Mouse (Mus musculus): ENCODE results near the gene 1700001O22Rik. TPM values are rescaled to one million over a fixed set of nuclear protein-coding genes. Genes with fewer than 3 reads are reported as not detected.

1700001O22Rik gene
- polyA plus RNA-seq, 1 experiment, result 1.9 TPM

DNA sequence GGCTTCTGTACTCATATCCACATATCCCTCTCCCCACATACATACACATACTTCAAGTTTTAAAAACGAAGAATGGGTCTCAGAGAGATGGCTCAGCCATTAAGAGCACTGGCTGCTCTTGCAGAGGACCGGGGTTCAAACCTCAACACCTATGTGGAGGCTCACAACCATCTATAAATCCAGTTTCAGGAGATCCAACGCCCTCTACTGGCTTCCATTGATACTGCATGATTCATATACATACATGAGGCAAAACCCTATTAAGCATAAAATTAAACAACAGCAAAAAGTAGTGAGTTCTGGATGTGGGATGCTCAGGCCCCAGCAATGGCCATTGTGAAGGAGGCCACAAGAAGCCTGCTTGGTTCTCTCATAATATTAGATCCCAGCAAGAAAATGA lies 27.5 kb downstream of the 1700001O22Rik start:
- TF ChIP-seq CTCF (IDR thresholded peaks at IDR 0.05; ENCODE audit: borderline replicate concordance, extremely low read depth, insufficient read depth, insufficient read length), result peak; percentile 8; the same call in 1 of the 2 replicates
- no peak for TF ChIP-seq POLR2A (IDR thresholded peaks at IDR 0.05; ENCODE audit: borderline replicate concordance, extremely low read depth, insufficient read depth, insufficient read length, poor library complexity, severe bottlenecking)
- DNase-seq (ENCODE audit: low read depth), result no peak

DNA sequence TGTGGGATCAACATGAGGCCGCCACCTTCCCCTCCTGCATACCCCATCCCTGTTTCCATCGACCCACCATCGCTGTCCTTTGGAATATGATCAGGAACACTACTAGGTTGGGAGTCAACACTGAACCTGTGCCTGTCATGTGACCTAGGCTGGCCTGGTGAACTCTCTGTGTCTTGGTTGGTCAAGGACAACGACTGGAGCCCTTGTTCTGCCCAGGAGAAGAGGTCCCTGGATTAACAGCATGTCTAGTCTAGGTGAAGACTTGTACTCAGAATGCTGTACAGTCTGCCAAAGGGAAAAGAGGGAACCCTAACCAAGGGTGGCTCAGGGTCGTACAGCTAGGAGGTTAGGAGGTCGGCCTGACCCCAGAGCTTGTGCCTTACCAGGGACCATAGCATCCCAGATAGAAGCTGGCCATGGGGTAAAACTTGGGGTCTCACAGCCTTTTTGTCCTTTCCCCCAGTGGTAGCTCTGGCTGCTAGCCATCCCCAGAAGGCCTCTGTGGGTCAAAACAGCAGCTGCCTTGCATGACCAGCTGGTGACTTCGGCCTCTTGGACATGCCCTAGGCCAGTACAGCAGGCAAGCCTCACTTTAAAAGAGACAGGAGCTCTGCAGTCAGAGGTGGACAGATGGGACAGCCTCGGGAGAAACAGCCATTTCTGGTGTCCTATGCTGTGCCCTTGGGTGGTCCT lies 30.0 kb downstream of the 1700001O22Rik start:
- TF ChIP-seq CTCF (IDR thresholded peaks at IDR 0.05; ENCODE audit: borderline replicate concordance, extremely low read depth, insufficient read depth, insufficient read length) (no peak), POLR2A (IDR thresholded peaks at IDR 0.05; ENCODE audit: borderline replicate concordance, extremely low read depth, insufficient read depth, insufficient read length, poor library complexity, severe bottlenecking) (no peak)
- no peak for DNase-seq (ENCODE audit: low read depth)

DNA sequence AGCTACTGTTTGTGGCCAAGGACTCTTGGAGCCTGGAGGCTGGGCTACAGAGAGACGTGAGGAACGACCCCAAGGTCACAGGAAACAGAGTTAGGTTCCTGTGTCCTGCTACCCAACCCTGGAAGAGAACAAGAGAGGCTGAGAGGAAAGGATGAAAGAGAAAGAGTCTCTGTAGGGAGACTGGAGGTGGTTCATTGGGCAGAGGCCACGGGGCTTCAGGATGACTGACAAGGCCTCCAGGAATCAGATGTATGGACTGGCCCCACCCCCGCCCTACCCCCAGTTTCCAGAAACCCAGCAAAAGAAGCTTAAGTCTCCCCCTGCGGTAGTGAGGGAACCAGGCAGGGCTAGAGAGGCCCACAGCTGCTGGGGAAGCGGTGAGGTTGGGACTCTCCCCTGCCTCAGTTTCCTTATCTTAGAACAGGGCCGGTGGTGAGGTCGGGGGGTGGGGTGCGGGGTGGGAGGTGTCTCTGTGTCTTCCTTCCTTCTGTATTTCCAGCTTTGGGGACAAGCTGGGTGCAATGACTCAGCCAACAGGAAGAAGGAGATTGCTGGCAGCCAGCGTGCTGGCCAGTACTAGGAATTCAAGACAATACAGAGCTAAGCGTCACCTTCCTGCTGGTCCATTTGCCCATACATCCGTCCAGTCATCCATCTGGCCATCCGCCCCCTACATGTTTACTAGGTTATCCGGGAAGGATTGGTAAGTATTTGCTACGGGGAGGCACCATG lies 30.7 kb downstream of the 1700001O22Rik start:
- DNase-seq (ENCODE audit: low read depth), result peak; percentile 58
- TF ChIP-seq POLR2A (IDR thresholded peaks at IDR 0.05; ENCODE audit: borderline replicate concordance, extremely low read depth, insufficient read depth, insufficient read length, poor library complexity, severe bottlenecking), result no peak
- no peak for TF ChIP-seq CTCF (IDR thresholded peaks at IDR 0.05; ENCODE audit: borderline replicate concordance, extremely low read depth, insufficient read depth, insufficient read length)

DNA sequence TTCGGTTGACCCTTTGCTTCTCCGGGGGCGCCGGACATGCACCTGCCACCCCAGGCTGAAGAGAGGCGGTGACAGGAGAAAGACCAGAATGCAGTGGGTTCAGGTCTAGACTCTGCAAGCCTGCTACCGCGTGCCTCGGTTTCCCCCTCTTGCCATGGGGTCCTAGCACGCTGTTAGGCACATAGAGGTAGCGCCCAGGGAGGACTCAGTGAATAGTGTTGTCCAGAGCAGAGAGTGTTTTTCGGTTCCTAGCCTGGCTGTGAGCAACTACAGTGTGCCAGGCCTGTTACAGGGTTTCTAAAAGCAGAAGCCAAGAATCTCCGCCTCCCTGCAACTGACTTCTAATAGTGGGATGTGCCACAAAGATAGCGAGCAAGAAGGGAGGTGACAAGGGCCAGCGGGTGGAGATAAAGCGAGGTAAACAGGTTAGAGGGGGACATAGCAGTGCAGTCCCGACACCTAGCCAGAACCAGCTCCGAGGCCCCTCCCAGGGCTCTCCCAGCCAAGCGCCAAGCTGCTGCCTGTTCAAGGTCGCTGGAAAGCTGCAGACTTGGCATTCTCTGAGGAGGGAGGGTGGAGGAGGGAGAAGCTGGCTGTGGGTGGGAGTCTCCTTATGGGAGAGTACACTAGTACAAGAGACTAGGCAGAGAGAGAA lies 31.5 kb downstream of the 1700001O22Rik start:
- peak; percentile 92 for DNase-seq (ENCODE audit: low read depth)
- TF ChIP-seq CTCF (IDR thresholded peaks at IDR 0.05; ENCODE audit: borderline replicate concordance, extremely low read depth, insufficient read depth, insufficient read length) (no peak), POLR2A (IDR thresholded peaks at IDR 0.05; ENCODE audit: borderline replicate concordance, extremely low read depth, insufficient read depth, insufficient read length, poor library complexity, severe bottlenecking) (no peak)

DNA sequence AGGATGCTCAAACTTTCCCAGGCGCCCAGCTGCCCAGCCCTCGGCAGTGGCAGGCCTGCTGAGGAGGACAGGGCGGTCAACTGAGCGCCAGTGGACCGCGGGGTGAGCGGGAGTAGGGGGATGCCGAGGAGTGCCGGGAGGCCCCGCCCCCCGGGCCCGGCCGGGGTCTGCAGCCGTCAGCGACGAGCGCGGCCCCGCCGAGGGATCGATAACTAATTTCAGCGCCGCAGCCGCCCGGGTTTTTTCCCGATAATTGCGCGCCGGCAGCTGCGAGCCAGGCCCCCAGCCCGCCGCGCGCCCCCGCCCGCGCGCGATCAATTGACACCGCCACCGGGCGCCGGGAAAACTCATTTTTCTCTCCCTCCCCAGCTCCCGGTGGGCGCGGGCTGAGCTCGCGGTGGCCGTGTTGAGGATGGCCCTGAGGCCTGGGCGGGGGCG lies 32.1 kb downstream of the 1700001O22Rik start:
- no peak for TF ChIP-seq CTCF (IDR thresholded peaks at IDR 0.05; ENCODE audit: borderline replicate concordance, extremely low read depth, insufficient read depth, insufficient read length)
- TF ChIP-seq POLR2A (IDR thresholded peaks at IDR 0.05; ENCODE audit: borderline replicate concordance, extremely low read depth, insufficient read depth, insufficient read length, poor library complexity, severe bottlenecking), result 0 out of 2 replicates have a peak, but pooled peaks have one; percentile 13

DNA sequence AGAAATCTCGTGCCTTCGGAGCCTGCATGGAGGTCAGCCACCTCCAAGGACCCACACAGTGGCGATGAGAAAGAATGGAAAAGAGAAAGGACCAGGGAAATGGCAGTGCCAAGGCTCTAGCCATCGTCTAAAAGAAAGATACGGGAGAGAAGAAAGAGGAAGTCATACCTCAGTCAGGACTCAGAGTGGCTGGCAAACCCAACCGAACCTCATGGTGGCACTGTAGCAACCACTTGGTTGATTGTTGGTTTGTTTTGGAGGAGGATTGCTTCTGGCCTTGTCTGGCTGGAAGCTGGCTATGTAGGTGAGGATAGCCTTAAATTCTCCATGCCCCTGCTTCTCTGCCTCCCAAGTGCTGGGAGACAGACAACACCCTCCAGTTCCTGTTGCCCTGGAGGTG lies 34.3 kb downstream of the 1700001O22Rik start:
- DNase-seq (ENCODE audit: low read depth), result peak; percentile 23
- TF ChIP-seq POLR2A (IDR thresholded peaks at IDR 0.05; ENCODE audit: borderline replicate concordance, extremely low read depth, insufficient read depth, insufficient read length, poor library complexity, severe bottlenecking) (no peak), CTCF (IDR thresholded peaks at IDR 0.05; ENCODE audit: borderline replicate concordance, extremely low read depth, insufficient read depth, insufficient read length) (peak; percentile 25; the same call in 1 of the 2 replicates)

More for the DNA sequence above, 32.1 kb downstream of the 1700001O22Rik start:
- DNase-seq (ENCODE audit: low read depth), result peak; percentile 53

DNA sequence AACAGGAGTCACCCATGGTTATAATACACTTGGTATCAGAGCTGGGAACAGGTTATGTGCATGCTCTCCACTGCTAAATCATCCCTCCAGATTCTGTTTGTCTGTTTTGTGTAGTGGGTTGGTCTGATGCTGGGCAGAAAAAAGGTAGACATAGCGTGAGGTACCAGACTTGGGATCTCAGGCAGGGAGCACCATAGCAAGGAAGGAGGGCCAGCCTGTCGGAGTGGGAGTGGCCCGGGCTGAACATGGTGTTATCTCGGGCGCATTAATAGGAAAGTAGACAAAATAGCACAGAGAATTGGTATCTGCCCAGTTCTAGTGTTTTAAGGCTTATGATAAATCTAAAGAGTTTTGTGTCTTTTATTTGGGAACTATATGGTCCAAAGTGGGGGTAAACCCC lies 34.9 kb downstream of the 1700001O22Rik start:
- no peak for DNase-seq (ENCODE audit: low read depth)
- TF ChIP-seq POLR2A (IDR thresholded peaks at IDR 0.05; ENCODE audit: borderline replicate concordance, extremely low read depth, insufficient read depth, insufficient read length, poor library complexity, severe bottlenecking), result no peak
- no peak for TF ChIP-seq CTCF (IDR thresholded peaks at IDR 0.05; ENCODE audit: borderline replicate concordance, extremely low read depth, insufficient read depth, insufficient read length)

DNA sequence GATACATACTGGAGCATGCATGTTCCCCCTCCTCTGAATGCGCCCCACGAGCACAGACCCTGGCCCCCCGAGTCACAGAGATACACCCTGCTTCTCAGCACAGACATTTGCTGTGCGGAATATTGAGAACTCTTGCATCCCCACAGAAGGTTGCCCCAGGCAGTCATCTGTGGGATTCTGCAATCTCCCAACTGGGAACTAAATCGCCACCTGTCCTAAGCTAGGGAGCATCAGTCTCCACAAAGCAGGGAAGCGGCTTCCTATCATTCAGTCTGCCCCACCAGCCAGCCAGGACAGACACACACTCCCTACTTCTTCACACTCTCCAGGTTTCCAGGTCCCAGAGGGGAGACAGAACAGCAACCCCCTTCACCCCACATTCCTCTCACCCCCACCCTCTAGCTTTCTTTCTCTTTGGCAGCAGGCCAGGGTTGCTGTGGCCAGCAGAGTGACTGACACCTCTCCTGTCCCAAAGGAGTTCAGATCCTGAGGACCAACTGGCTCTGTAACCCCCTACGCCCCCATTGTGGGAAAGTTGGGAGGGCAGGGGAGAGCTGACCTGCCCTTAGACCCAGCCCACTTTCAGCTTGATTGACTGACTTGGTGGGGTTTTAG lies 35.7 kb downstream of the 1700001O22Rik start:
- peak; percentile 64 for DNase-seq (ENCODE audit: low read depth)
- TF ChIP-seq POLR2A (IDR thresholded peaks at IDR 0.05; ENCODE audit: borderline replicate concordance, extremely low read depth, insufficient read depth, insufficient read length, poor library complexity, severe bottlenecking) (no peak), CTCF (IDR thresholded peaks at IDR 0.05; ENCODE audit: borderline replicate concordance, extremely low read depth, insufficient read depth, insufficient read length) (no peak)

DNA sequence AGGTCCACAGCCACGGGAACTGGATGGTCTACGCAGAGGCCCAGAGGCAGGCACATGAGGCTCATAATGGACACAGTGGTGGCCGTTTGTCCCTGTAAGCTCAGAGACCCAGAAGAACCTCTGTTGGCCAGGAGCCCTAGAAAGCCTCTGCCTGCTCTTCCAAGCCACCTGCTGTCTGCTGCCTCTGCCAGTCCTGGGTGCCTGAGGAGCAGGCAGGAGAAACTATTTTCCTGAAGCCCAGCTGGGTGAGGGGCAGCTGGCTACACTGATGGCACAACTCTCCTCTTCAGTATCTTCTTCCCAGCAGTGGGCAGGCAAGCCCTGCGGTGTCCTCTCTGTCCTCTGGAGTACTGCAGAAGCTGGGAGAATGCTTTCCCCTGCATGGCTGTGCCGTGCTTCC lies 37.0 kb downstream of the 1700001O22Rik start:
- DNase-seq (ENCODE audit: low read depth), result no peak

DNA sequence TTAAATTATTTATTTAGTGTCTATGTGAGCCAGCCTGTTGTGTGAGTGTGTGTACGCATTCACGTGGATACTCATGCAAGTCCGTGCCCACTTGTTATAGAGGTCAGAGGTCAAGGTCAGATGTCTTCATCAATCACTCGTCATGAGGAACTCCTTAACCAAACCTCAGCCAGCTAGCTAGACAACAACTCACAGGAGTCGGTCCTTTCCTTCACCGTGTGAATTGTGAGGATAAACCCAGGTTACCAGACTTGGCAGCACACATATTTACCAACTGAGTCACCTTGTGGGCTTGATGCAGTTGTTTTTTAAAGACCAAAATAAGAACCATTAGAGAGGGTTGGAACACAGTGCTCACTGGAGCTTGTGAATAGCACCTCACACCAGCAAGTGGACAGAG lies 42.8 kb downstream of the 1700001O22Rik start:
- DNase-seq (ENCODE audit: low read depth), result no peak
- TF ChIP-seq CTCF (IDR thresholded peaks at IDR 0.05; ENCODE audit: borderline replicate concordance, extremely low read depth, insufficient read depth, insufficient read length) (no peak), POLR2A (IDR thresholded peaks at IDR 0.05; ENCODE audit: borderline replicate concordance, extremely low read depth, insufficient read depth, insufficient read length, poor library complexity, severe bottlenecking) (no peak)

More for the DNA sequence above, 37.0 kb downstream of the 1700001O22Rik start:
- TF ChIP-seq POLR2A (IDR thresholded peaks at IDR 0.05; ENCODE audit: borderline replicate concordance, extremely low read depth, insufficient read depth, insufficient read length, poor library complexity, severe bottlenecking), result no peak
- TF ChIP-seq CTCF (IDR thresholded peaks at IDR 0.05; ENCODE audit: borderline replicate concordance, extremely low read depth, insufficient read depth, insufficient read length), result no peak
